Mouse (Mus musculus): Measurements from ENCODE around the gene Coro6. TPM values are rescaled to one million over a fixed set of nuclear protein-coding genes. Genes with fewer than 3 reads are reported as not detected.
A peak's percentile ranks its signal among the peaks of the same experiment; 100 is the strongest.

The Coro6 gene
- polyA plus RNA-seq (2012; rRNA removed) = 0.42 and 0.97 TPM in 2 replicates

DNA sequence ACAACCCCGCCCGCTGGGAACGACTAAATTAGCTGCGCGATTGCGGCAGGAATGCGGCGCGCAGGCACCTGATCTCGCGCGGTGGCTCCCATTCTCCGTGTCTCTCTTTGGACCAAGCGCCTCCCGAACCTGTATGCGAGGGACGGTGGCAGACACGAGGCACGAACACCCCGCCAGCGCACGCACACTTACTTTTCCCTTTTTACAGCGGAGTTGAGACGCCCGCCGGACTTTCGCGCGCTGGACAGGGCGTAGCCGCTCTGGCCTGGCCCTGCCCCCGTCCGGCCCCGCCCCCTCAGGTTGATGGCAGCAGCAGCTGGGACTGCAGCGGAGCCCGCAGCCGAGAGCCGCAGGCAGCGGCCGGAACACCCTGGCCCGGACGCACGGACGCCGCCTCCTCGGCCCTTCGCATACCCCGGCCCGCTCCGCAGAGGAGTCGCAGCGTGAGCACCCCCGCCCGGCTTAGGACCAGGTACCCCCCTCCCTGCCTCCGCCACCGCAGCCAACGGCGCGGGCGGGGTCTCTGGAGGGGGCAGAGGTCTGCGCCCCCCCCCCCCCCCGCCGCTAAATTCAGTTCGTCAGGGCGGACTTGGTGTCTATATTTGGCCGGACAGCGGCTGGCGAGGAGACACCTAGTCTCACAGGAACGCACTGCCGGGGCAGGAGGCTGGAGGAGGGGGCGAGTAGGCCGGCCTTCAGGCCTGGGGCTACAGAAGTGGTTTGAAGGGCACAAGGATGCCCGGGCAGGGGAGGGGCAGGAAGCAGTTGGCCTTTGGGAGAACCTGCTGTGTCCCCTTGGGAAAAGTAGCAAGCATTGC lies at the start of gene Coro6:
Gene Coro6 (plus strand): TSS at position 129 of the 818 bp plus-strand sequence.
- DNase-seq (ENCODE audit: low read depth, low spot score) = peak; percentile 37
- 1% methylated on average over 72 of the region's 73 CpGs for WGBS

DNA sequence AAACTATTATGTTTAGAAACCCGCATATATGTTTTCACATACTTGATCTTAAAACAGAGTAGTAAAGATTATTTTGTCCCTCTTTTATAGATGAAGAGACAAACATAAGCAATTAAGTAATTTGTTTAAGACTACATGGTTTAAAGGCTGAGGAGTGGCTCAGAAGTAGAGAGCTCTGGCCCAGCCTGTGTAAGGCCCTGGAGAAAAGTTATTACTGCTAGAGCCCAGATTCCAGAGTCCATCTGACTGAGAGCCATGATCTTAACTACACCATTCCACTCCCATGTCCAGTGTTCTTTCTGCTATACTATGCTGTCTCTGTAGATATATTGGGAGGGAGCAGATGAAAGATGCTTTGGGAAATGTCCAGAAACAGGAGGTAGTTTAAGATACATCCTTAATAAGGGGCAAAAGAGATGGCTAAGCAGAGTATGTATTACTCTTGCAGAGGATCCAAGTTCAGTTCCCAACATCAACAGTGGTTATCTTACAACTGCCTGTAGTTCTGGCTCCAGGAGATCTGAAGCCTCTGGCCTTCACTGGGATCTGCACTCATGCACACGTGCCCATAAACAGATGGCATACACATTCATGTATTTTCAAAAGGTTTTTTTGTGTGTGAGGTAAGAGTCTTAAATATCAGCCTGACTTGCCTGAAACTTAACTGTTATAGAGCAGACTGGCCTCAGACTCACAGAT lies 47.9 kb upstream of the Coro6 start:
- WGBS = 62% methylated on average over 2 of the region's 2 CpGs

GRCm38 (mm10) chr11:77416212-77417000 lies 45.8 kb upstream of the Coro6 start:
- WGBS = 83% methylated on average over 4 of the region's 4 CpGs
- DNase-seq (ENCODE audit: low read depth, low spot score) = no peak

More for the DNA sequence above, 47.9 kb upstream of the Coro6 start:
- DNase-seq (ENCODE audit: low read depth, low spot score) = no peak

GRCm38 (mm10) chr11:77418021-77418420 lies 44.2 kb upstream of the Coro6 start:
- 76% methylated on average over 4 of the region's 4 CpGs for WGBS
- no peak for DNase-seq (ENCODE audit: low read depth, low spot score)

GRCm38 (mm10) chr11:77423175-77423859 lies 38.9 kb upstream of the Coro6 start:
- no peak for DNase-seq (ENCODE audit: low read depth, low spot score)
- 86% methylated on average over 4 of the region's 4 CpGs for WGBS

DNA sequence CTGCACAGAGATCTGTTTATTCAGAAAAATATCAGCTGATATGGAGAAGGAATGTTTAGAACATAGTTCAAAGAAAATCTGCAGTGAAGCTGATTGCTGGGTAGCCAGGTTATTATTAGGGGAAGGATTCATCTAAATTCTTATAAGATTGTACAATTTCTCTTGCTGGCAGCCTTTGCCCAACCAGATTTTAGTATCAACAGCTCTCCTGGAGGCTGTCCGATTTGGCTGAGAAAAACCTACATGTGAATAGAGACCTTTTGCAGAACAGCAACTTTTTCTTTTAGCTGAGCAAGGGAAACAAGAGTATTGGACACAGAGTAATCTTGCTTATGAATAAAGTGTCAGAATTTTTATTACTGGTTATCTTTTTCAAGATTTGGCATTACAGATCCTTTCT lies 33.8 kb upstream of the Coro6 start:
- DNase-seq (ENCODE audit: low read depth, low spot score) = no peak
- 80% methylated on average over 1 of the region's 1 CpGs for WGBS

- WGBS = 92% methylated on average over 2 of the region's 2 CpGs
- no peak for DNase-seq (ENCODE audit: low read depth, low spot score)
Observed at GRCm38 (mm10) chr11:77437026-77437425, 25.2 kb upstream of the Coro6 start.

- 83% methylated on average over 9 of the region's 9 CpGs for WGBS
- DNase-seq (ENCODE audit: low read depth, low spot score) = no peak
Observed at GRCm38 (mm10) chr11:77440081-77440480, 22.1 kb upstream of the Coro6 start.

DNA sequence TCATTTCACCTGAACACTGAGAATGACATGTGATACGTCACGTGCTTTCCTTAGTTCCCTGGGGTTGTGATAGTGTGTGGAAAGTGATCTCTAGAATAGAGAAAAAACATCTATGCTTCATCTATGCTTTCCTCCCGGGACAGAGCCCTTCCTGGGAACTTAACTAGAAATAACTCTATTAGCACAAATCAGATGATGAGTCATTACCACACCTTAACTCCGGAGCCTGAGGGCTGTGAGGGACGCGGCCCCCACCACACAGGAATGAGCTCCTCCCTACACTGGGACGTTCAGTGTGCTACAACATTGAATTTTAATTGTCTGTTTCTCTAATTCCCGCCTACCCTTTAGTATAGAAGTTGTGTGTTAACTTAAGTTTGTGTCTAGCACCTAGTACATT lies 21.2 kb upstream of the Coro6 start:
- WGBS = 72% methylated on average over 8 of the region's 8 CpGs
- no peak for DNase-seq (ENCODE audit: low read depth, low spot score)

GRCm38 (mm10) chr11:77442186-77443170 lies 19.7 kb upstream of the Coro6 start:
- 53% methylated on average over 7 of the region's 7 CpGs for WGBS
- no peak for DNase-seq (ENCODE audit: low read depth, low spot score)

DNA sequence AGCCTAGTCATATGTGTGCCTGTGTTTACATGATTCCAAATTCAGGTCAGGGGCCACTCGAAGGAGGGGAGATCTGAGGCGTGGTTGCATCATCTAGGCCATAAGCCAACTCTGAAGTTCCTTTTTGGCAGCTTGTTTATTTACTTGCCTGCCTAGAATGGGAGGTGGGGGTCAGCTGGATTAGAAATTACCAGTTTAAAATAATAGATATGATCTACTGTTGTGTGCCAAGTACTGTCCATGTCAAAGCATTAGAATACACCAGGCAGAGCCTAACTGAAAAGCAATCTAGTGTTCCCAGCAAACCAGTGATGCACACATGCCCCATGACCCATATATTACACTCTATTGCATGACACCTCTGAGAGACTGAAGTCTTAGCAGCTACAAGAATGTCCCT lies 17.3 kb upstream of the Coro6 start:
- 13% methylated on average over 2 of the region's 2 CpGs for WGBS
- no peak for DNase-seq (ENCODE audit: low read depth, low spot score)

DNA sequence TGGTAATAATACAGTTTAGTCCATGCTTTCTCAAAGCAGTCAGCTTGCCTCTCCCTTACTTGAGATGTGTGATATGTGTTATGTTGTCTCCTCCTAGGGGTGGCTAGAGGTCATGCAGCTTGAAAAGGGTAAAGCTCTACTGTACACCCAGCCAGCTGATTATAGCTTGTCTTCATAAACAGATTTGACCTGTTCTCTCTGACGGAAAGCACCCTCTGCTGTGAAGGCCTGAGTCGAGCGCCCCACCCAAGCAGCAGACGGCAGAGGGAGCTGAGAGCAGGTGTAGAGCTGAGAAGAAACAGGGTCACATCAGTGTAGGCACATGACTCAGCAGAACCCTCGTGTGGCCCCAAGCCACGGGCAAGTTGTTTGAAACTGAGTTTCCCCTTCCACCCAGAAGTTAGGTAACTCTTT lies 15.6 kb upstream of the Coro6 start:
- DNase-seq (ENCODE audit: low read depth, low spot score) = peak; percentile 28

DNA sequence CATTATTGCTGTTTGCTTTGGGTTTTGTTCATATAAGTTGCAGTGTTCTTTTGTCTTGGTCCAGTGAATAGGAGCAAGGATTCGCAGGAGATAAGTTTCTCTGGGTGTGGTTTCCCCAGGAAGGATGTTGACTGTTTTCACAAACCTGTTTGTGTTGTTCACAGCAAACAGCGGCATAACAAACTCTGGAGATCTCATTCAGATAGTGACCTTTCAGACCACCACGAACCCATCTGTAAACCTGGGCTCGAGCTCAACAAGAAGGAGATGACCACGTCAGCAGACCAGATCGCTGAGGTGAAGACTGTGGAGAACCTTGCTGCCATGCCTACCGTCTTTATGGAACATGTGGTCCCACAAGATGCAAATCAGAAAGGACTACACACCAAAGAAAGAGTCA lies 13.0 kb upstream of the Coro6 start:
- WGBS = 90% methylated on average over 7 of the region's 7 CpGs

More for the DNA sequence above, 15.6 kb upstream of the Coro6 start:
- WGBS = 6% methylated on average over 6 of the region's 6 CpGs

DNA sequence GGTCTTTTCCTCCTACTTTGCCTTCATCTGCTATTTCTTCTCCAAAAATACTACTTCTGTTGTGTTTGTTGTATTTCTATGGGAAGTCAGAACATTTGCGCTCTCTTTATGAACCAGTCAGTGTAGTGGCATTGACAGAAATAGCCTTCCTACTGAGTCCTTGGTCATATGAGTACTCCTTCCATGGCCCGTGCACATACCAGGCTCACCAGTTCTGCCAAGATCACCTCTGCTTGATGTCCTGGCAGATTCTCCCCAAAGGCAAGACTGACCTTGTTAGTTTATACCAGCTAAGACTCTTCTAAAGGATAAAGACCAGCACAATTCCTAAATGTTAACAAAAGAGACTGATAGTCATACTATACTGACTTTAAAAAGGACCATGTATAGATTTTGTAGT lies 10.5 kb upstream of the Coro6 start:
- no peak for DNase-seq (ENCODE audit: low read depth, low spot score)

More for the DNA sequence above, 13.0 kb upstream of the Coro6 start:
- DNase-seq (ENCODE audit: low read depth, low spot score) = no peak

GRCm38 (mm10) chr11:77453388-77453787 lies 8.8 kb upstream of the Coro6 start:
- WGBS = 83% methylated on average over 2 of the region's 2 CpGs

More for the DNA sequence above, 10.5 kb upstream of the Coro6 start:
- WGBS = 95% methylated on average over 2 of the region's 2 CpGs

DNA sequence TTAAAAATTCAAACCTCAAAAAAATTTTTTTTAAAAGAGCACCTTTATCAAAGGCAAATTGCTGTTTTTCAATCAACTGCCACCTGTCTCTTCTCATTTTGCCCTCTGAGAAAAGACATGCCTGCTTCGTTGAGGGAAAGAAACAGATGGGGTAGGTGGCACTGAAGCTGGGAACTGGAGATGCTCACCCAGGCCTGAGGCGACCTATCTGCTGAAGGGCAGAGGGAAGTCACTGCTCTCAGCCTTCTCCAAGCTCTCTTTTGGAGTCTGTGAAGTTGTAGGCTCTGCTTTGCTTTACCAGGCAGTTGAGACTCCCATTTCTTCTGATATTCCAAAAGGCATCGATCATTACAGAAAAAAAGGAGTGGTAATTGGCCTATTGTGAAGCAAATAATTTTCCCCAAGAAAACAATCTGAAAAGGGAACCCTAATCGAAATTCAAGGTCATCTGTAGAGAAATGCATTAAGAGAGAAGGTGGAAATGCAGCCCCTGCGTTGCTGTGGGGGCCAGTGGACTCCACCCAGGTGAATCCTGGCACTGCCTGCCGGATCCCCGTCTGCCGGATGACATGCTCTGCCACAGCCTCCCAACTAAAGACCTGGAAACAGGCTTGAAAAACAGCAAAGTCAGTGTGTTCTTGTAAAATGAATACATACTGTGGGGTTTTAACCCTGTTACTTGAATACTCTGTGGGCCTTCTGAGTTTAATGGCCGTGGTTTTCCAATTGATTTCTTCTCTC lies 6.3 kb upstream of the Coro6 start:
- no peak for DNase-seq (ENCODE audit: low read depth, low spot score)
- 91% methylated on average over 9 of the region's 9 CpGs for WGBS

More at GRCm38 (mm10) chr11:77453388-77453787, 8.8 kb upstream of the Coro6 start:
- DNase-seq (ENCODE audit: low read depth, low spot score) = no peak

DNA sequence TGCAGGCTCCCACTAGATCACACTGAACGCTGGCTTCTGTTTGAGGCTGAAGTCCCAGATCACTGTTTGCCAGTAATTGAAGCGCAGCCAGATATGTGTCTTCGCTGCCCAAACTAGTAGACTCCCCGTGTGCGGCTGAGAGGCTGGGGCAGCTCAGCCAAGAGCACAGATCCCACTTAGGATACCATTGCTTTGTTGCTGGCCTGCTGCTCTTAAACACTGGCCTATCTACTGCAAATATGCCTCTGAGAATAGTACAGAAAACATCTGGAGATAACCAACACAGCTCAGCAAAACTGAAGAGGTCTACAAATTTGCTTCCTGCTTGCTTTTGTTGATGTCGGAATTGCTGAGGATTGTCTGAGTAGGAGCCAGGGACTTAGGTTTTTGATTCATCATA lies 5.3 kb upstream of the Coro6 start:
- WGBS = 59% methylated on average over 6 of the region's 6 CpGs
- no peak for DNase-seq (ENCODE audit: low read depth, low spot score)

DNA sequence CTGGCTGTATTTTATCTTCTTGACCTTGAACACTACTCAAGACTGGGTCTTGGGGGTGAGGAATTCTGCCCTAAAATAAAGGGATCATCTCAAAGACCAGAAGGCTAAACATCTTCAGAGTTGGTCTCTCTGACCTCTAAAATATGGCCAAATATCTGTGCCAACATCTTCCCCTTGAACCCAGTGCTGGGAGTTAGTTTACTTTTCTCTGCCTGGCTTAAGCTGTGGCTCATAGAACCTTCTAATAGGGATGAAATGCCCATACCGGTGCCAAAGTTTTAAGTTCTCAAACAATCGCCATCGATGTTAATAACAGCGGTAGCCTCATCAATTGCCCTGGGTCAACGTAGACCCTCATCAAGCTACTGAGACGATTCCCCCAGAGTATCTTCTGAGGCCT lies 355 bp upstream of the Coro6 start:
- no peak for DNase-seq (ENCODE audit: low read depth, low spot score)
- 8% methylated on average over 6 of the region's 6 CpGs for WGBS

All from large intestine, adult 2 months (tissue).